Mouse (Mus musculus) midbrain, embryonic 11.5 days (tissue): ENCODE data around the gene St6galnac3. TPM values are rescaled to one million over a fixed set of nuclear protein-coding genes. Genes with fewer than 3 reads are reported as not detected.

Experiments used
- ATAC-seq: fragments of 200-750 bp; cut with Nextera tagmentation; 2 replicates; pipeline ENCODE4 v1.8.0; 2017; ENCODE audit warnings: moderate TSS enrichment, moderate library complexity; ENCODE audit not compliant: low FRiP score
- DNase-seq: peaks from one replicate; pipeline ENCODE4 v3.0.0; 2015; ENCODE audit warnings: low spot score; ENCODE audit errors: missing footprints
- H3K27ac ChIP-seq: fragments of 300-500 bp; sonication (generic); 2 replicates; pipeline ENCODE4 v1.5.1; 2014; ENCODE audit warnings: low read depth, low read length
- H3K27me3 ChIP-seq: fragments of 300-500 bp; sonication (generic); 2 replicates; pipeline ENCODE4 v1.6.1; 2014; ENCODE audit warnings: mild to moderate bottlenecking, low read length, moderate library complexity, mixed read lengths; ENCODE audit not compliant: control insufficient read depth, insufficient read depth
- H3K36me3 ChIP-seq: fragments of 300-500 bp; sonication (generic); 2 replicates; pipeline ENCODE4 v1.6.1; 2014; ENCODE audit warnings: mild to moderate bottlenecking, low read length, moderate library complexity, mixed read lengths; ENCODE audit not compliant: control insufficient read depth, insufficient read depth
- H3K4me1 ChIP-seq: fragments of 300-500 bp; sonication (generic); 2 replicates; pipeline ENCODE4 v1.6.1; 2014; ENCODE audit warnings: low read length; ENCODE audit not compliant: control insufficient read depth, insufficient read depth
- H3K4me2 ChIP-seq: fragments of 300-500 bp; sonication (generic); 2 replicates; pipeline ENCODE4 v1.6.1; 2014; ENCODE audit warnings: mild to moderate bottlenecking, moderate library complexity
- H3K4me3 ChIP-seq: fragments of 300-500 bp; sonication (generic); 2 replicates; pipeline ENCODE4 v1.5.1; 2014; ENCODE audit warnings: low read depth, low read length
- H3K9ac ChIP-seq: fragments of 300-500 bp; sonication (generic); 2 replicates; pipeline ENCODE4 v1.6.1; 2014; ENCODE audit warnings: low read length
- H3K9me3 ChIP-seq: fragments of 300-500 bp; sonication (generic); 2 replicates; pipeline ENCODE4 v1.6.1; 2016; ENCODE audit warnings: low read length; ENCODE audit not compliant: control insufficient read depth
- WGBS: fragments of 180-500 bp; shearing (Covaris S2); extraction: QIAGEN DNeasy Blood & Tissue Kit; methylation state at CpG from one replicate; pipeline ENCODE4 v1.1.7; 2014; 5-methylcytosine and 5-hydroxymethylcytosine counted together
- polyA plus RNA-seq: library from polyadenylated mRNA; unstranded; fragments of >200 nt; fragmentation: Nextera tagmentation; extraction: Ambion mirVana; gene quantifications from 2 replicates; pipeline ENCODE4 v1.2.1, GENCODE M21; 2014

Gene St6galnac3
- polyA plus RNA-seq, 1 experiment from 2014 or later: 35.7 TPM

DNA sequence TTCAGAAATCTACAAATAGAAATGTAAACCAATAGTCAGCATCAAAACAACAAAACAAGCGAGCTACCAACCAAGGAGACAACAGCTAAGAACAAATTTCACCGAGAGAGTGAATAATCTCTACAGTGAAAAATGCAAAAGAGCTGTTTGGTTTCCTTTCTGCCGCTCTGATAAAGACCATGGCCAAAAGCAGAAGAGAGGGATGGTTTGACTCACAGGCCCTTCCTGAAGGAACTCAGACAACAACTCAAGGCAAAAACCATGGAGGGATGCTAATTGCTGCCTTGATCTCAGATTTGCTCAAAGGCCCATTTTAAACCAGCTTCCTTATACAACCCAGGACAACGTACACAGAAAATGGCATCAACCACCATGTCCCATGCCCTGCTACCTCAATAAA lies 437.4 kb downstream of the St6galnac3 start:
- WGBS: 94% methylated on average over 4 of the region's 4 CpGs
- no peak for DNase-seq
- Histone ChIP-seq H3K9ac (no peak overlapping the region), H3K36me3 (no peaks in the 10 kb centered on the region), H3K27me3 (no peaks in the 10 kb centered on the region), H3K4me2 (no peak overlapping the region), H3K9me3 (no peaks in the 10 kb centered on the region), H3K4me3 (no peak overlapping the region), H3K4me1 (no peaks in the 10 kb centered on the region), H3K27ac (no peak overlapping the region)
- no peak for ATAC-seq

GRCm38 (mm10) chr3:153287081-153287480 lies 437.9 kb downstream of the St6galnac3 start:
- ATAC-seq: no peak
- 75% methylated on average over 6 of the region's 6 CpGs for WGBS

DNA sequence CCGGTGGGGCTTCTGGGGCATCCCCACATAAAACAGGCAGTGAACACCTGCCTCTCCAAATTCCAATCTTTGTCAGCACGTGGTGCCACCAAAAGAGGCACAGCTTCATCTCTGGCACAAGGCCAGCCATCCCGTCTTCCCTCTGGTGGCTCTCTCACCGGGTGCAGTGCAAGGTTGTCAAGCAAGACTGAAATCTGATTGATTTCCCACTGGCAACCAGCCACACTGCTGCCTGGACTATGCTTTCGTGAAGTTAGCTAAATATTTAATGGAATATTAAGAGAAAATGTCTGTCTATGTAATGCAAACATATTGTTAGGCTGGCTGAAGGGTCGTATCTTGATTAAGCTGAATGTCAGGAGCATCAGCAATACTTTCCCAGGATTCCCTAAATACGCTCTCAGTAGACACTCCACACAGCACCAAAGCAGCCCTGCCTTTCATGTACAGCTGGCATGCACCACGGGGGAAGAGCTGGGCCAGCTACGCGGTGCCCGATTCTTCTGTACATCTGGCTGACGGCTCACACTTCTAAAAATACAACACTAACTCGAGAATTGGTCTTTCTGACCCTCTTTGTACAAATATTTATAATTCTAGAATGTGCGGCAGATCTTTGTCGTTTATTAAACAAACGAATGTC lies 442.7 kb downstream of the St6galnac3 start:
- H3K27me3 ChIP-seq: no peaks in the 10 kb centered on the region
- H3K4me3 ChIP-seq: no peak overlapping the region
- H3K36me3 ChIP-seq: no peaks in the 10 kb centered on the region
- no peaks in the 10 kb centered on the region for H3K9me3 ChIP-seq
- WGBS: 83% methylated on average over 16 of the region's 16 CpGs
- DNase-seq (no peak), ATAC-seq (no peak)
- H3K4me2 ChIP-seq: no peak overlapping the region
- peaks cover 11% of the 10 kb centered on the region for H3K4me1 ChIP-seq
- no peak overlapping the region for H3K27ac ChIP-seq
- H3K9ac ChIP-seq: no peak overlapping the region

More at GRCm38 (mm10) chr3:153287081-153287480, 437.9 kb downstream of the St6galnac3 start:
- Histone ChIP-seq H3K27ac (no peak overlapping the region), H3K27me3 (no peaks in the 10 kb centered on the region), H3K4me2 (no peak overlapping the region), H3K9ac (no peak overlapping the region), H3K4me1 (no peaks in the 10 kb centered on the region; the same call in 1 of the 2 replicates), H3K36me3 (no peaks in the 10 kb centered on the region), H3K4me3 (no peak overlapping the region), H3K9me3 (no peaks in the 10 kb centered on the region)
- DNase-seq: no peak

DNA sequence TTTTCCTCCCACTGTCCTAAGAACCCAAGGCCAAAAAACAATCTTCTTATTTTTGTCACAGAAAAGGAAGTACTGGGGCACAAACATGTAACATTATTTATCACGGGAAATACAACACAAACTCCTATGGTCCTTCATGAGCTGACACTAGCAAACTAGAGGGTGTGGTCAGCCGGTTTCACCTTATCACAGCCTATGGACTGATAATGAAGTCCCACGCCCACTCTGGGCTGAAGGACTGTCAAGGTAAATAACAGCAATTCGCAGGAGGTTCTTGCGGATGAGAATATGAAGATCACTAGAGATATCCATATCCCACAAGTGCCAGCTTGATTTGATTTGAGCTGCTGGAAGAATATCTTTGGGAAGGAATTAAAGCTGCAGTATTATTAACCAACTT lies 446.7 kb downstream of the St6galnac3 start:
- Histone ChIP-seq H3K9me3 (peaks cover 5% of the 10 kb centered on the region; the same call in 1 of the 2 replicates), H3K9ac (no peak overlapping the region), H3K4me1 (peaks cover 23% of the 10 kb centered on the region), H3K27me3 (no peaks in the 10 kb centered on the region), H3K27ac (no peak overlapping the region), H3K36me3 (no peaks in the 10 kb centered on the region), H3K4me3 (no peak overlapping the region), H3K4me2 (no peak overlapping the region)
- 88% methylated on average over 5 of the region's 5 CpGs for WGBS
- DNase-seq (no peak), ATAC-seq (no peak)

GRCm38 (mm10) chr3:153277389-153277999 lies 447.5 kb downstream of the St6galnac3 start:
- 0 out of 2 replicates have a peak overlapping the region, but pooled peaks have one; percentile 22 for H3K27ac ChIP-seq

GRCm38 (mm10) chr3:153276830-153277388 lies 448.1 kb downstream of the St6galnac3 start:
- H3K27ac ChIP-seq: 0 out of 2 replicates have a peak overlapping the region, but pooled peaks have one; percentile 22
- no peak overlapping the region for H3K9ac ChIP-seq
- DNase-seq (peak; percentile 88), ATAC-seq (peak; percentile 79)
- 39% methylated on average over 16 of the region's 16 CpGs for WGBS
- H3K4me3 ChIP-seq: no peak overlapping the region
- peak overlapping the region; percentile 26; the same call in 1 of the 2 replicates for H3K4me2 ChIP-seq
- no peaks in the 10 kb centered on the region for H3K27me3 ChIP-seq
- peaks cover 23% of the 10 kb centered on the region for H3K4me1 ChIP-seq
- no peaks in the 10 kb centered on the region for H3K36me3 ChIP-seq
- H3K9me3 ChIP-seq: peaks cover 9% of the 10 kb centered on the region; the same call in 1 of the 2 replicates

More at GRCm38 (mm10) chr3:153277389-153277999, 447.5 kb downstream of the St6galnac3 start:
- Histone ChIP-seq H3K4me1 (peaks cover 23% of the 10 kb centered on the region), H3K4me3 (no peak overlapping the region), H3K27me3 (no peaks in the 10 kb centered on the region), H3K4me2 (peak overlapping the region; percentile 26; the same call in 1 of the 2 replicates), H3K9ac (no peak overlapping the region), H3K9me3 (peaks cover 9% of the 10 kb centered on the region; the same call in 1 of the 2 replicates), H3K36me3 (no peaks in the 10 kb centered on the region)
- 20% methylated on average over 16 of the region's 16 CpGs for WGBS
- ATAC-seq: peak; percentile 94
- DNase-seq: peak; percentile 88

- no peak for DNase-seq
- Histone ChIP-seq H3K4me3 (no peak overlapping the region), H3K27me3 (no peaks in the 10 kb centered on the region), H3K4me2 (peak overlapping the region; percentile 26; the same call in 1 of the 2 replicates), H3K36me3 (no peaks in the 10 kb centered on the region), H3K9ac (no peak overlapping the region), H3K9me3 (peaks cover 9% of the 10 kb centered on the region; the same call in 1 of the 2 replicates), H3K4me1 (peaks cover 23% of the 10 kb centered on the region), H3K27ac (no peak overlapping the region)
- WGBS: 74% methylated on average over 8 of the region's 8 CpGs
- no peak for ATAC-seq
Measured at GRCm38 (mm10) chr3:153276101-153276829, 448.7 kb downstream of the St6galnac3 start.

DNA sequence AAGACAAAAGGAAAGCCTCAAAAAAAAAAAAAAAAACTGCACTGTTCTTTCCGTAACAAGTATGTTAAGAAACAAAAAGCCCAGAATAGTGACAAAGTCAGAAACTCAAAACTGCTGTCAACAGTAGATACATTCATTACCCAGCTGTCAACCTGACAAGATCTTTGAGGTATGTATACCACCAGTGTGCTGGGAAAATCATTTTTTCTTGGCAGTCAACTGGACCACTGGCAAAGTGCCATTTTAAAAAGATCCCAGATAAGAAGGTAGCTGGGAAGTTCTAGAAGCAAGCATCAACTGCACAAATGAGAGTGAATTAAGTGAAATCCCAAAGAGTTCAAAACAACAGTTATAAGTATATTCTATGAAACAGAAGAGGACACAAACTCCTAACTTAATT lies 452.7 kb downstream of the St6galnac3 start:
- no peak overlapping the region for H3K4me2 ChIP-seq
- 100% methylated on average over 1 of the region's 1 CpGs for WGBS
- ATAC-seq (no peak), DNase-seq (no peak)
- H3K4me1 ChIP-seq: peaks cover 12% of the 10 kb centered on the region
- H3K4me3 ChIP-seq: no peak overlapping the region
- peaks cover 9% of the 10 kb centered on the region; the same call in 1 of the 2 replicates for H3K9me3 ChIP-seq
- H3K27me3 ChIP-seq: no peaks in the 10 kb centered on the region
- no peaks in the 10 kb centered on the region for H3K36me3 ChIP-seq
- no peak overlapping the region for H3K27ac ChIP-seq
- no peak overlapping the region for H3K9ac ChIP-seq
